Mouse (Mus musculus): ENCODE measurements around the gene Aebp2.

DNA sequence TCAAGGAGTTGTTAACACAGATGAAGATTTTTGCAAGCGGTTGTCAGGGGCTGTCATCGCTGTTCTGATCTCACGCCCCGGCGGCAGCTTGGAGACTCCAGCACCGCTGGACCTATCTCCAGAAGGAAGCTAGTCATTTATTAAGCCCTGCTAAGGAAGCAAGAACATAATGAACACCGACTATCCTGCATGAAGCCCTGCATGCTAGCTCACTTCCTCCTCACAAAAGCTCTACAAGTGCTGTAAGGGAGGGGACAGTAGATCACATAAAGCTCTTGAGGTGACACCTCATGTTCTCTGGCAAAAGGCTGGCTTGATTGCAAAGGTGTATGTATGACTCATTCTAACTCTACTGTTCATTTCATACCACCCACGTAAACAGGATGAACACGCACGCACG is 7.8 kb upstream of the Aebp2 start:
- TF ChIP-seq POLR2A (IDR thresholded peaks at IDR 0.05; ENCODE audit: borderline replicate concordance, insufficient read depth, low read length) (no peak), CTCF (IDR thresholded peaks at IDR 0.05; ENCODE audit: borderline replicate concordance, insufficient read depth, low read depth, low read length) (no peak)
